Mouse (Mus musculus) kidney, embryonic 14.5 days (tissue): ENCODE measurements around the gene Ptf1a. TPM values are rescaled to one million over a fixed set of nuclear protein-coding genes. Genes with fewer than 3 reads are reported as not detected.

Experiments used
- ATAC-seq: fragments of 200-750 bp; cut with Nextera tagmentation; 2 replicates; pipeline ENCODE4 v1.8.0; 2017; ENCODE audit warnings: moderate number of reproducible peaks, mild to moderate bottlenecking, moderate TSS enrichment, moderate library complexity; ENCODE audit not compliant: low FRiP score, low TSS enrichment
- H3K27ac ChIP-seq: fragments of 300-500 bp; sonication (generic); 2 replicates; pipeline ENCODE4 v1.5.1; 2014; ENCODE audit warnings: low read depth, mild to moderate bottlenecking, low read length, moderate library complexity, mixed read lengths
- H3K27me3 ChIP-seq: fragments of 300-500 bp; sonication (generic); 2 replicates; pipeline ENCODE4 v1.6.1; 2014; ENCODE audit warnings: mild to moderate bottlenecking, low read length; ENCODE audit not compliant: control insufficient read depth, insufficient read depth
- H3K36me3 ChIP-seq: fragments of 300-500 bp; sonication (generic); 2 replicates; pipeline ENCODE4 v1.6.1; 2014; ENCODE audit warnings: low read length, mixed read lengths; ENCODE audit not compliant: control insufficient read depth, insufficient read depth
- H3K4me1 ChIP-seq: fragments of 300-500 bp; sonication (generic); 2 replicates; pipeline ENCODE4 v1.6.1; 2014; ENCODE audit warnings: low read length, mixed read lengths; ENCODE audit not compliant: control insufficient read depth, insufficient read depth
- H3K4me2 ChIP-seq: fragments of 300-500 bp; sonication (generic); replicated peaks from 2 replicates; pipeline ENCODE4 v1.6.1; 2014; ENCODE audit warnings: low read depth, mild to moderate bottlenecking, low read length
- H3K4me3 ChIP-seq: fragments of 300-500 bp; sonication (generic); 2 replicates; pipeline ENCODE4 v1.5.1; 2014; ENCODE audit warnings: mild to moderate bottlenecking, low read length
- H3K9ac ChIP-seq: fragments of 300-500 bp; sonication (generic); 2 replicates; pipeline ENCODE4 v1.6.1; 2014; ENCODE audit warnings: low read depth, mild to moderate bottlenecking, low read length, moderate library complexity
- H3K9me3 ChIP-seq: fragments of 300-500 bp; sonication (generic); 2 replicates; pipeline ENCODE4 v1.6.1; 2016; ENCODE audit warnings: low read length; ENCODE audit not compliant: control insufficient read depth
- WGBS: fragments of 180-500 bp; shearing (Covaris S2); extraction: QIAGEN DNeasy Blood & Tissue Kit; methylation state at CpG from one replicate; pipeline ENCODE4 v1.1.7; 2014; 5-methylcytosine and 5-hydroxymethylcytosine counted together
- polyA plus RNA-seq: library from polyadenylated mRNA; unstranded; fragments of >200 nt; fragmentation: Nextera tagmentation; extraction: Ambion mirVana; gene quantifications from 2 replicates; pipeline ENCODE4 v1.2.1, GENCODE M21; 2014

Gene Ptf1a
- polyA plus RNA-seq, 1 experiment from 2014 or later: not detected

- ATAC-seq: no peak
- Histone ChIP-seq H3K27ac (no peak overlapping the region), H3K36me3 (no peaks in the 10 kb centered on the region), H3K4me2 (no peak overlapping the region), H3K27me3 (peaks cover 22% of the 10 kb centered on the region; the same call in 1 of the 2 replicates), H3K4me1 (no peaks in the 10 kb centered on the region), H3K9ac (no peak overlapping the region), H3K4me3 (no peak overlapping the region), H3K9me3 (no peaks in the 10 kb centered on the region)
- 84% methylated on average over 6 of the region's 6 CpGs for WGBS
Observed at GRCm38 (mm10) chr2:19423086-19423485, 22.4 kb upstream of the Ptf1a start.

GRCm38 (mm10) chr2:19429031-19429430 is 16.4 kb upstream of the Ptf1a start:
- Histone ChIP-seq H3K36me3 (no peaks in the 10 kb centered on the region), H3K4me2 (no peak overlapping the region), H3K9me3 (no peaks in the 10 kb centered on the region), H3K27ac (no peak overlapping the region), H3K27me3 (peaks cover 67% of the 10 kb centered on the region), H3K4me1 (no peaks in the 10 kb centered on the region), H3K4me3 (no peak overlapping the region), H3K9ac (no peak overlapping the region)
- 2% methylated on average over 10 of the region's 10 CpGs for WGBS
- ATAC-seq: peak; percentile 69; the same call in 1 of the 2 replicates

DNA sequence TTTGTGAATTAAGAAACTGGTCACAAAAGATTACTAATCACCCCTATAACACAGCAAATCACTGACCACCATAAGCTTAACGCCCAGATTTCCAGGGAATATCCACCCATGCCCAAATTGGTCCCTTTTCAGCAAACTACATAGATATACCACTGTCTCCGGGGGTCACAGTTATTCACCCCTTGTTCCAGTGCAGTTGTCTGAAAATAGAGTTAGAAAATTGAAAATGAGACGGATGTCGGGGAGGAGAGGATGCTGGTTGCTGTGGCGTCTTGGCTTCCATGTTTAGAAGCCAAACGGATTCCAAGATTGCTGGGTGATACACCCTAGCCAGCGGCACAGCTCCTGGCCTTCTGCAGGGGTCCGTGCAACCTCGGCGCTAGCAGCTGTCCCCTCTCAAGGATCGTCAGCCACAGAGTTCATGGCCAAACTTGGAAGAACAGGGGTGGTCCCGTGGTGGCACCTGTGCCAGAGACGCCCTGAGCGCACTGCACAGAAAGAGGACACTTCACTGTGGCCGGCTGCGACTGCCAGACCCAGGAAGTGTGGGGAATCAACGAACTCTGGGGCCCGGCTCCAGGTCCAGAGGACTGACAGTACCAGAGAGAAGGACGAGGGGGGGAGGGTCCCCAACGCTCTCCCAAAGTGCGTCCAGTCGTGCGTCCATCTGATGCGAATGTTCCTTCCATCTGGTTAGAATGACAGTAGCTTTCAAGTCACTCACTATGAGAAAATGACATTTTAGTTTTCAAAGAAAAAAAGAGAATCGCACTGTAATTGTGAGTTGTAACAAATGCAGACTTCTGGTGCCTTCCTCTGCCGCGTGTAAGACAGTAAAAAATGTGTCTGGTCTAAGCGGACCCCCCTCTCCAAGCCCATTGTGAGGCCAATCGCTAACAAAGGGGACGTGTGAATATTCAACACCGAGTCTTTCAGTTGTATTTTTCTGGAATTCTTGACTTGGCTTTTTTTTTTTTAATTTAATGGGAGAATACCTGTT is 15.5 kb upstream of the Ptf1a start:
- Histone ChIP-seq H3K4me3 (no peak overlapping the region), H3K36me3 (no peaks in the 10 kb centered on the region), H3K27ac (no peak overlapping the region), H3K9ac (no peak overlapping the region), H3K4me2 (no peak overlapping the region), H3K9me3 (no peaks in the 10 kb centered on the region), H3K27me3 (peaks cover 75% of the 10 kb centered on the region), H3K4me1 (no peaks in the 10 kb centered on the region)
- no peak for ATAC-seq
- 4% methylated on average over 31 of the region's 31 CpGs for WGBS

GRCm38 (mm10) chr2:19430746-19431145 is 14.7 kb upstream of the Ptf1a start:
- Histone ChIP-seq H3K4me1 (no peaks in the 10 kb centered on the region), H3K4me2 (peak overlapping the region; percentile 17; the same call in 1 of the 2 replicates), H3K9me3 (no peaks in the 10 kb centered on the region), H3K4me3 (peak overlapping the region; percentile 17; the same call in 1 of the 2 replicates), H3K27me3 (peaks cover 78% of the 10 kb centered on the region), H3K27ac (no peak overlapping the region), H3K9ac (no peak overlapping the region), H3K36me3 (no peaks in the 10 kb centered on the region)
- WGBS: 1% methylated on average over 33 of the region's 33 CpGs
- ATAC-seq: no peak

DNA sequence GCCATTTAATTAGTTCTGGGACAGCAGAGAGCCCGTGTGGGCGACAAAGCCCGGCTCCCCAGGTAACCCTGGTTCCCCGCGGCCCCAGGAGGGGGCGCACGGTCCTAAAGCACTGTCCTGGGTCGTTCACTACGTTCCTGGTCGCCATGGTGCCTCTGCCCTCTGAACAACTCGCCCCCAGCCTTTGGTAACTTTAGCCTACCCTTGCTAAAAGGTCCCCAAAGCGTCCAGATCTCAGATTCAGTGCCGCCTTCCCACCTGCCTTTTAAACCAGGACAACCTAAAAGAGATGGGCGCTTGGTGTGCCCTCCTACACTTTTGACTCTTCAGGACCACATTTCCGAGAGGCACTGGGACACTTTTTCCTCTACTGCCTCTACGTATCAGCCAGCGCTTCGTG is 14.3 kb upstream of the Ptf1a start:
- Histone ChIP-seq H3K4me2 (peak overlapping the region; percentile 17; the same call in 1 of the 2 replicates), H3K27me3 (peaks cover 80% of the 10 kb centered on the region), H3K4me1 (no peaks in the 10 kb centered on the region), H3K4me3 (peak overlapping the region; percentile 17; the same call in 1 of the 2 replicates), H3K9me3 (no peaks in the 10 kb centered on the region), H3K36me3 (no peaks in the 10 kb centered on the region), H3K9ac (no peak overlapping the region), H3K27ac (no peak overlapping the region)
- ATAC-seq: peak; percentile 39; the same call in 1 of the 2 replicates
- under 1% methylated on average over 18 of the region's 18 CpGs for WGBS

GRCm38 (mm10) chr2:19431614-19432323 is 13.7 kb upstream of the Ptf1a start:
- Histone ChIP-seq H3K9ac (no peak overlapping the region), H3K9me3 (no peaks in the 10 kb centered on the region), H3K4me3 (no peak overlapping the region), H3K4me2 (no peak overlapping the region), H3K27me3 (peaks cover 77% of the 10 kb centered on the region), H3K27ac (no peak overlapping the region), H3K4me1 (no peaks in the 10 kb centered on the region), H3K36me3 (no peaks in the 10 kb centered on the region)
- WGBS: 2% methylated on average over 41 of the region's 41 CpGs
- 0 out of 2 replicates have a peak, but pooled peaks have one; percentile 24 for ATAC-seq

DNA sequence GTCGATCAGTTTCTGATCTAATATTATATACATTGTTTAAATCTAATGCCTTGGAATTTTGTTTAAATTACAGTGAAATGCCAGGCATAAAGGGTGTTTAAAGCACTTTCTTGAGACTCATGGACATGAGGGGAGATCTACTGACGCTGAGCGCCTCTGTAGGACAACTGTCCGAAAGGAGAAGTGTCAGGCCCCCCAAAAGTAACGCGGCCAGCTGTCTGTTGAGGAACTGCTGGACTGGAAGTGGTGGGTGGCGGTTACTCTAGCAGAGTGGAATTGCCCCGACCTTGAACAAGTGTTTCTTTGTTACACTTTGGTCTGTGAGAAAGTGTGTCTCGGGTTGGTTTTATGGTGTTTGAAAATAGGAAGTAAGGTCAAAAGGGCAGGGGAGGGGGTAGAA is 1.1 kb upstream of the Ptf1a start:
- no peak overlapping the region for H3K4me3 ChIP-seq
- no peak for ATAC-seq
- H3K4me2 ChIP-seq: no peak overlapping the region
- no peaks in the 10 kb centered on the region for H3K36me3 ChIP-seq
- H3K9me3 ChIP-seq: no peaks in the 10 kb centered on the region
- WGBS: 2% methylated on average over 9 of the region's 9 CpGs
- H3K27ac ChIP-seq: no peak overlapping the region
- 0 out of 2 replicates have a peak, but pooled peaks cover 3% of the 10 kb centered on the region for H3K4me1 ChIP-seq
- no peak overlapping the region for H3K9ac ChIP-seq
- H3K27me3 ChIP-seq: peaks cover 81% of the 10 kb centered on the region

GRCm38 (mm10) chr2:19445871-19446501 is 523 bp downstream of the Ptf1a start:
- H3K9me3 ChIP-seq: no peaks in the 10 kb centered on the region
- H3K4me2 ChIP-seq: peak overlapping the region; percentile 39
- H3K4me3 ChIP-seq: peak overlapping the region; percentile 31
- H3K4me1 ChIP-seq: 0 out of 2 replicates have a peak, but pooled peaks cover 3% of the 10 kb centered on the region
- H3K9ac ChIP-seq: no peak overlapping the region
- H3K27me3 ChIP-seq: peaks cover 94% of the 10 kb centered on the region
- WGBS: under 1% methylated on average over 66 of the region's 67 CpGs
- no peak for ATAC-seq
- no peak overlapping the region for H3K27ac ChIP-seq
- no peaks in the 10 kb centered on the region for H3K36me3 ChIP-seq
